Mouse (Mus musculus) frontal cortex, adult 2 months (tissue): ENCODE data around the gene Magea4. TPM values are rescaled to one million over a fixed set of nuclear protein-coding genes. Genes with fewer than 3 reads are reported as not detected.

Experiments
- DNase-seq, 2 experiments: peaks; one replicate each; pipeline ENCODE4 v3.0.0; 2022; ENCODE audit warnings: low spot score in 1 of 2; ENCODE audit errors: extremely low spot score in 1 of 2
- polyA plus RNA-seq: library from polyadenylated mRNA; depleted of rRNA; stranded (reverse); fragments of >200 nt; gene quantifications from 2 replicates; pipeline ENCODE4 v1.2.3, GENCODE M21; 2012; rRNA removed

The Magea4 gene
- polyA plus RNA-seq: not detected in 2 replicates

DNA sequence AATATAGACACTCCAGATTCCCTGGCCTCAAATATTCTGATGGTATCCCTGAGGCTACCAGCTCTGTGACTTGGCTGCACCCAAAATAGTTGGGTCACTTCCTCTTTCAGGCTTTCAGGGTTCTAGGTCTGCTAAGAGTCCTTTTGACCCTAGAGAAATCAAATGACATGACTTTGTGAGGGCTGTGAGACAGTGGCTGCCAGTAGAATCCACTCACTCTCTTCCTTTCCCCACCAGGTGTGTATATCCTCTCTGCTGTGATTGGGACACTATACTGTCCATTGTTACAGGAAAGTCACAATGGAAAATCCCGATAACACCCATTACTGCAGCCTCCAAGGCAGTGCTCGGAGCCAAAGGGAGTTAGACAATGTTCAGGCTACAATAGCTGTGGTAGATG is at the start of gene Magea4:
Gene Magea4 (plus strand): TSS at position 301 of the 400 bp plus-strand sequence.
- DNase-seq: no peak

DNA sequence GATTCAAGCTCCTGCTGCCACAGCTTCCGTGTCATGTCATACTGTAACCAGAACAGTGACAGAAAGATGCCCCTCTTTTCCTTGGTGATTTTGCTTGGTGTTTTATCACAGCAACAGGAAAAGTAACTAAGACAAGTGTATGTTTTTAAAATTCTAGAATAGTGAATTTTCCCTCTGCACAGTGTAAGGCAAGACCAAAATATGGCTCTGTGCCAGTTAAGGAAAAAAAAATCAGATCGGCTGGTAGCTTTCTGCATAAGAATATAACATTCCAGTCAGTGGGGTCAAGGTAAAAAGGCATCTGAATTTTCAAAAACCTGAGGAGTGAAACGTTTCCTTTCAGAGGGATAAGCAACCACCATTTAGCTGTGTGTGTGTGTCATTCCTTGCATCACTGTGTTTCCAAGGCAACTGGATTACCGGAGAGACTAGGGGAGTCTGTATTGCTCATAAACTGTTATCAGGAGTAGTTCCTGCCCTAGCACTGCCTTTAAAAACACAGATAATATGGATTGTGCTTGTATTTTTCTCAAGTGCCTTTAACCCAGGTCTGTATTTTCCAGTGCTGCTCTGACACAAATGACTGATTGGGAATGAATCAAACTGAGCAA is 18.8 kb upstream of the Magea4 start:
- peak in 1 of 2 experiments; percentile 2 for DNase-seq

DNA sequence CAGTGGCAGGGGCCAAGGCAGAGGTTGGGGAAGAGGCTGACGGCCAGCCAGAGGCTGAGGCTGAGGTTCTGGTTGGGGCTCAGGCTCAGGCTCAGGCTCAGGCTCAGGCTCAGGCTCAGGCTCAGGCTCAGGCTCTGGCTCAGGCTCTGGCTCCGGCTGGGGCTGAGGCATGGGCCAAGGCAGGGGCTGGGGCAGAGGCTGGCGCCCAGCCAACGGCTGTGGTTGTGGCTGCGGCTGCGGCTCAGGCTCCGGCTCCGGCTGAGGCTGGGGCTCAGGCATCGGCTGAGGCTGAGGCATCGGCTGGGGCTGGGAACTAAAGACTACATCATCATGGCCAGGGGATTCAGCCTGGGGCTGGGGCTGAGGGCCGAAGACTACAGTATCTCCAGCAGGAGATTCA is 48.8 kb downstream of the Magea4 start:
- DNase-seq: no peak

Other genes with a start within 250 kb of the Magea4 start
- gene Fate1, start 249.0 kb upstream of the Magea4 start, polyA plus RNA-seq: 0.12 and 0.36 TPM in 2 replicates
- 0.68 and 1.5 TPM in 2 replicates for gene Cnga2, start 230.2 kb upstream of the Magea4 start, polyA plus RNA-seq
- 0.30 and 0.36 TPM in 2 replicates for gene Gabre, start 52.8 kb downstream of the Magea4 start, polyA plus RNA-seq
- not detected in 2 replicates for gene Magea10, start 164.8 kb downstream of the Magea4 start, polyA plus RNA-seq